Mouse (Mus musculus): Measurements from ENCODE around the gene St6galnac4. TPM values are rescaled to one million over a fixed set of nuclear protein-coding genes. Genes with fewer than 3 reads are reported as not detected.
A peak's percentile ranks its signal among the peaks of the same experiment; 100 is the strongest.

Gene St6galnac4
- total and polyA plus RNA-seq, 2 experiments from 2014 or later = 47.5 to 75.7 TPM

DNA sequence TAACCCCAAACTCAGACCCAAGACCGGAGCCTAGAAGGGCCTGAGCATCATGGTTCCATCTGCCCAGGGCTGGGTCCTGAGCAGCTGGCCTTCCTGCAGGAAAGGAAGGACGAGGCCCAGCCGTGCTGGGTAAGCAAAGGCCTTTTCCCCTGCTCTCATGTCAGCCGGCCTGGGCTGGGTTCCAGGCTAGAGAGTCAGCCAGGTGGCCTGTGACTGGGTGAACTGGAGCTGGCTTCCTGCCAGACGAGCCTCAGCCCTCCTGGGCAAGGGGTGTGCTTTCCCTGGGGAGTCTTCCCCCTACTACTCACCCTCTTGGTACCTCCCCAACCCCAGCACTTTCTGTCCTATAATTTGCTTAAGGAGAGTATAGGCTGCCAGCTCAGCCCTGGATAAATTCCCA is 18.7 kb upstream of the St6galnac4 start:
- ATAC-seq = no peak
- Histone ChIP-seq H3K27ac (no peak overlapping the region), H3K9ac (replicated peaks; ENCODE audit: low read length) (no peak overlapping the region), H3K36me3 (ENCODE audit: insufficient read depth, low read length) (peaks cover 46% of the 10 kb centered on the region), H3K4me1 (ENCODE audit: insufficient read depth, low read length) (peaks cover 11% of the 10 kb centered on the region), H3K27me3 (ENCODE audit: insufficient read depth, low read length) (no peaks in the 10 kb centered on the region), H3K4me3 (ENCODE audit: low read length) (no peak overlapping the region), H3K9me3 (ENCODE audit: low read length) (no peaks in the 10 kb centered on the region), H3K4me2 (ENCODE audit: low read depth, low read length) (no peak overlapping the region)
- DNase-seq (ENCODE audit: low spot score) = no peak
- WGBS = 45% methylated on average over 5 of the region's 5 CpGs
- no peak for TF ChIP-seq CTCF (IDR thresholded peaks at IDR 0.05; ENCODE audit: low read depth)

DNA sequence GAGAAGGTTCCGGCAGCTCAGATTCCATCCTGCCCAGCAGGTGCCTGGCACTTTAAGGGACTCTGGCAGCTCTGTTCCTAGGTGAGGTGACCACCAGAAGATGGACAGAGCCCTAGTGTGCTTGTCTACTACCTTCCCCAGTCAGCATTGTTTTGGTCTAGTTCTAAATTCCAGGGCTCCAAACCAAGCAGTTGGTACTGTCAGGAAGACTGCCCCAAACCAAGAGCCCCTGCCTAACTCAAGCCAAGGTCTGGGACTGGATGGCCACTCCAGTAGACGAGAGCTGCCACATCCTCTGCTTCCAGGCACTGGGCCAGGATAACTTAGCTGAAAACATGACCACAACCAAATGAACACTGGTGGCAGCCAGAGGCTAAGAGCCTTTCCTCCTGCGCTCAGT is 18.0 kb upstream of the St6galnac4 start:
- Histone ChIP-seq H3K4me3 (ENCODE audit: low read length) (no peak overlapping the region), H3K4me1 (ENCODE audit: insufficient read depth, low read length) (peaks cover 11% of the 10 kb centered on the region), H3K27ac (no peak overlapping the region), H3K9me3 (ENCODE audit: low read length) (no peaks in the 10 kb centered on the region), H3K27me3 (ENCODE audit: insufficient read depth, low read length) (no peaks in the 10 kb centered on the region), H3K4me2 (ENCODE audit: low read depth, low read length) (no peak overlapping the region), H3K9ac (replicated peaks; ENCODE audit: low read length) (no peak overlapping the region), H3K36me3 (ENCODE audit: insufficient read depth, low read length) (peaks cover 39% of the 10 kb centered on the region)
- no peak for ATAC-seq
- TF ChIP-seq CTCF (IDR thresholded peaks at IDR 0.05; ENCODE audit: low read depth) = no peak
- 77% methylated on average over 3 of the region's 3 CpGs for WGBS
- DNase-seq (ENCODE audit: low spot score) = no peak

DNA sequence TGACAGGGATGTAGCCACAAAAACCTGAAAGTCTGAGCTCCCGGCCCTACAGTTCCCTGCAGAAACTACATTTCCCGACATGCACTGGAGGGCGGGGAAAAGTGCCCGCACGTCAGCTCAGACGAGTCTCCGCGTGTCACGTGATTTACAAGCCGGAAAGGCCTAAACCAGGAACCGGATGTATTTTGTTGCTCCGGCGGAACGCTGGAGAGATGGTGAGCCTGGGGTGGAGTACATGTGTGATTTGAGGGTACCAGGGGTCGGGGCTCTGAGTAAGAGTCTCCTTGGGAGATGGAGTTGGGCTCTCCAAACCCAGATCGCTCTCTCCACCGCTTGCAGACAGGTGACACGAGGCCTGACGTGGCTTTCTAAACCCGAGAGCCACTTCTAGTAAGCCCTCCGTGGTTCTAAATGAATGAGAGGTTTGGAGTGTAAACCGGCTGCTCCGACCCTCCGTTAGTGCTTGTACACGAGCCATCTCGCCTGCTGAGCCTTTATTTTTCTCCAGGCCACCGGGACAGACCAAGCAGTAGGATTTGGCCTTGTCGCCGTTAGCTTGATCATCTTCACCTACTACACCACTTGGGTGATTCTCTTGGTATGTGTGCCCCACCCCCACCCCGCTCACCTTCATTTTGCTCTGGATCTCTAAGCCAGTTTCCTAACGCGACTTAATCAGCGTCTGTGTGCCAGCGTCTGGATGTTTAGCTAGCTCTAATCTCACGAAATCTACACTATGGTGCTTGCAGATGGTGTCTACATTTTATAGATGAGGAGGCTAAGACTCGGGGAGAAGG is 16.0 kb upstream of the St6galnac4 start, which contains the start of gene Dpm2:
Gene Dpm2 (plus strand): TSS at position 161 of the 797 bp plus-strand sequence.
- peak within 1 kb of the TSS; percentile 68 for H3K4me3 ChIP-seq (ENCODE audit: low read length)
- DNase-seq (ENCODE audit: low spot score) (peak; percentile 97), ATAC-seq (peak; percentile 85)
- no peaks in the 10 kb centered on the region for H3K27me3 ChIP-seq (ENCODE audit: insufficient read depth, low read length)
- peaks cover 15% of the 10 kb centered on the region for H3K4me1 ChIP-seq (ENCODE audit: insufficient read depth, low read length)
- 1% methylated on average over 36 of the region's 36 CpGs for WGBS
- no peaks in the 10 kb centered on the region for H3K9me3 ChIP-seq (ENCODE audit: low read length)
- peaks cover 30% of the 10 kb centered on the region for H3K36me3 ChIP-seq (ENCODE audit: insufficient read depth, low read length)
- peak within 1 kb of the TSS; percentile 98 for H3K4me2 ChIP-seq (ENCODE audit: low read depth, low read length)
- peak within 1 kb of the TSS; percentile 84 for H3K9ac ChIP-seq (replicated peaks; ENCODE audit: low read length)
- H3K27ac ChIP-seq = peak within 1 kb of the TSS; percentile 79
- TF ChIP-seq CTCF (IDR thresholded peaks at IDR 0.05; ENCODE audit: low read depth) = no peak

GRCm38 (mm10) chr2:32572196-32572595 is 14.7 kb upstream of the St6galnac4 start:
- Histone ChIP-seq H3K9ac (replicated peaks; ENCODE audit: low read length) (0 out of 2 replicates have a peak overlapping the region, but pooled peaks have one; percentile 84), H3K9me3 (ENCODE audit: low read length) (no peaks in the 10 kb centered on the region), H3K27me3 (ENCODE audit: insufficient read depth, low read length) (no peaks in the 10 kb centered on the region), H3K27ac (no peak overlapping the region), H3K4me1 (ENCODE audit: insufficient read depth, low read length) (peaks cover 15% of the 10 kb centered on the region), H3K4me3 (ENCODE audit: low read length) (no peak overlapping the region), H3K4me2 (ENCODE audit: low read depth, low read length) (peak overlapping the region; percentile 98), H3K36me3 (ENCODE audit: insufficient read depth, low read length) (peaks cover 19% of the 10 kb centered on the region)
- ATAC-seq = no peak
- TF ChIP-seq CTCF (IDR thresholded peaks at IDR 0.05; ENCODE audit: low read depth) = no peak
- no peak for DNase-seq (ENCODE audit: low spot score)
- WGBS = 90% methylated on average over 11 of the region's 11 CpGs

DNA sequence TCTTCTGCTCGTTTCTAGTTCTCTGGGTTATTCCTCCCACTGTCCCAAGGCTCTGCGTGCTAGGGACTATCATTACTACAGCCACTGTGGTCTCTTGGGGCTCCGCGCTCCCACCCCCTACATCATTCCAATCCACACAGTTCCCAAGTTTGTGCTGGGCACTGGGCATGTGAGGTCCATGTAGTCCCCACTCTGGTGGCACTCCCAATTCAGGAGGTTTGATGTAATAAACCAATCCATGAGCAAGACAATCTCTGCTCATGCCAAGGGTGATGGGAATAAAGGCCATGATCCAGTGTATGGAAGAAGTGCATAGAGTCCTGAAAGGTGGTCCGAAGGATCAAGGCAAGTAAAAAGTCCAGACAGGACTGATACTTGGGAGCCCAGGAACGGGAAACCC is 12.4 kb upstream of the St6galnac4 start, which contains the start of gene Pip5kl1:
Gene Pip5kl1 (plus strand): TSS at position 301 of the 400 bp plus-strand sequence.
- Histone ChIP-seq H3K27me3 (ENCODE audit: insufficient read depth, low read length) (no peaks in the 10 kb centered on the region), H3K4me1 (ENCODE audit: insufficient read depth, low read length) (peaks cover 15% of the 10 kb centered on the region), H3K27ac (peak within 1 kb of the TSS; percentile 73), H3K9ac (replicated peaks; ENCODE audit: low read length) (peak within 1 kb of the TSS; percentile 65), H3K9me3 (ENCODE audit: low read length) (no peaks in the 10 kb centered on the region), H3K36me3 (ENCODE audit: insufficient read depth, low read length) (no peaks in the 10 kb centered on the region), H3K4me3 (ENCODE audit: low read length) (peak within 1 kb of the TSS; percentile 48), H3K4me2 (ENCODE audit: low read depth, low read length) (peak within 1 kb of the TSS; percentile 90)
- WGBS = 77% methylated on average over 6 of the region's 6 CpGs
- no peak for DNase-seq (ENCODE audit: low spot score)
- no peak for ATAC-seq
- no peak for TF ChIP-seq CTCF (IDR thresholded peaks at IDR 0.05; ENCODE audit: low read depth)

DNA sequence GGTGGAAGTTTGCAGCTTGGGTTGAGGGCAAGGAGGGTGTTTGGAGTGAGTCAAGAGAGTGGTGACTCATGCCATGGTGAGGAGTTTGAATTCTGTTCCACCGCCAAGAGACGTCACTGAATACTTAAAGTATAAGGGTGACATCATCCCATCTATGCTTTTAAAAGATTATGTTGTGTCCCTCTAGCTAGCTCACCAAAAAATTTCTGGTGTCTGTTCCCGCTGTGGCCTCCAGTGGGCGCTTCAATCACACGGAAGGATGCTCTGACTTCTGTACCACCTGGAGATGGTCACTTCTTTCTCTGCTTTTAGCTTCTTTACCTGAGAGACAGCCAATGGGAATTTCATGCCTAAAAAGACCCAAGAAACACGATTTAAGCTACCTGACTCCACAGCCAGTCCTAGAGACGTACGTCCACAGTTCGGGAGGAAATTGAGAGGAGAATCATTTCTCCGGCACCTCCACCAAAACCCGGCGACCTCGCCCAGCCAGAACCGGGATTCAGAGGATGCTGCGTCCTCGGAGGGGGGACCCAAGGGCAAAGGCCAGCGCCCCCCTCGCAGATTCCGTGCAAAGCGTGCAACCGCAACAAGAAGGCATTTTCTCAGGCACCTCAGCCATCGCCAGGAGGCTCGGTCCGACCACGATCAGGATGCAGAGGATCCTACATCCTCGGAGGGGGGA is 11.9 kb upstream of the St6galnac4 start:
- Histone ChIP-seq H3K27me3 (ENCODE audit: insufficient read depth, low read length) (no peaks in the 10 kb centered on the region), H3K36me3 (ENCODE audit: insufficient read depth, low read length) (no peaks in the 10 kb centered on the region), H3K9me3 (ENCODE audit: low read length) (no peaks in the 10 kb centered on the region), H3K4me2 (ENCODE audit: low read depth, low read length) (peak overlapping the region; percentile 90), H3K9ac (replicated peaks; ENCODE audit: low read length) (peak overlapping the region; percentile 65), H3K4me3 (ENCODE audit: low read length) (peak overlapping the region; percentile 48), H3K27ac (peak overlapping the region; percentile 73), H3K4me1 (ENCODE audit: insufficient read depth, low read length) (peaks cover 15% of the 10 kb centered on the region)
- peak; percentile 80 for TF ChIP-seq CTCF (IDR thresholded peaks at IDR 0.05; ENCODE audit: low read depth)
- ATAC-seq (peak; percentile 8; the same call in 1 of the 2 replicates), DNase-seq (ENCODE audit: low spot score) (peak; percentile 80)
- under 1% methylated on average over 26 of the region's 26 CpGs for WGBS

All from hindbrain, postnatal 0 days (tissue).